Mouse (Mus musculus) megakaryocyte, embryonic 14.5 days (primary cell): Measurements from ENCODE around the gene Galnt2.

Experiments
- FLI1 ChIP-seq: IDR thresholded peaks from 2 replicates; pipeline ENCODE4 v1.6.1; 2012; ENCODE audit warnings: low read length, inconsistent platforms, mixed read lengths
- GATA1 ChIP-seq: IDR thresholded peaks from 3 replicates; pipeline ENCODE4 v1.6.1; 2012; ENCODE audit warnings: mixed read lengths, low read length, inconsistent platforms, borderline replicate concordance

DNA sequence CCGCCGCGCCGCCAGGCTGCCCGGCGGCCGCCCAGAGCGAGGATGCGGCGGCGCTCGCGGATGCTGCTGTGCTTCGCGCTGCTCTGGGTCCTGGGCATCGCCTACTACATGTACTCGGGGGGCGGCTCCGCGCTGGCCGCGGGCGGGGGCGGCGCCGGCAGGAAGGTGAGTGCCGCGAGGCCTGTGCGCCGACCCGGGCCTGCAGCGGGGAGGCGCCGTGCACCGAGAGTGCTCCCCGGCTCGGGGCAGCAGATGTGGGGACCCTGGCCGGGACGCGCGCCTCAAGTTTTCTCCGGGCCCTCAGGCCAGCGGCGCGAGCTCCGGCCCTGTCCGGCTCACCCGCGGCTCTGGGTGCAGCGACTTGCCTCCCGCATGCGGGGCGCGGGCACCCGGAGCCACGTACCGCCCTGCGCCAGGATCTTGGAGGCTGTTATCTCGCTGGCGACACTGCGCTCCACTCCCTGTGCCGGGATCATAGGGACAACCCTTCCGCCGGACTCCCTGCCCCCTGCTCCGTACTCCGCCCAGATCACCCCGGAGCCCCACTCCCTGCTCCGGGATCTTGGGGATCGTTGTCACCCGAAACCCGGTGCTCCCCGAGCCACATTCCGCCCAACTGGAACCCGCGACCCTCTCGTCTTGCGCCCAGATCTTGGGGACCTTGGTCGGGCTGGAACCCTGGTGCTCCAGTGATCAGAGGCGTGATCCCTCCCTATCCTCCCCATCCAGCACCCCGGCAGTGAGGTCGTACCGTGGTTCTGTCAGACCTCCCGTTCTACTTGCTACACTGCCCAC, 491 bp downstream of the Galnt2 start:
- no peak for TF ChIP-seq GATA1
- no peak for TF ChIP-seq FLI1
